Mouse (Mus musculus) left cerebral cortex, postnatal 10 days (tissue): ENCODE data around the gene Olfr1154. TPM values are rescaled to one million over a fixed set of nuclear protein-coding genes. Genes with fewer than 3 reads are reported as not detected.

Source experiments
- DNase-seq, 2 experiments: peaks; one replicate each; pipeline ENCODE4 v3.0.0; 2021 to 2022; ENCODE audit warnings: low spot score in 2 of 2, mixed read lengths in 1 of 2; ENCODE audit errors: extremely low spot score in 1 of 2
- intact Hi-C: fragments of 180-260 bp; cut with DNase I; formaldehyde crosslinking; loops from one replicate; pipeline ENCODE4 v1.15.1; 2025
- total RNA-seq, 2 experiments: library from RNA; stranded (reverse); gene quantifications; 2 replicates each; pipeline ENCODE4 v1.2.3; 2021

The Olfr1154 gene
- not detected for total RNA-seq

DNA sequence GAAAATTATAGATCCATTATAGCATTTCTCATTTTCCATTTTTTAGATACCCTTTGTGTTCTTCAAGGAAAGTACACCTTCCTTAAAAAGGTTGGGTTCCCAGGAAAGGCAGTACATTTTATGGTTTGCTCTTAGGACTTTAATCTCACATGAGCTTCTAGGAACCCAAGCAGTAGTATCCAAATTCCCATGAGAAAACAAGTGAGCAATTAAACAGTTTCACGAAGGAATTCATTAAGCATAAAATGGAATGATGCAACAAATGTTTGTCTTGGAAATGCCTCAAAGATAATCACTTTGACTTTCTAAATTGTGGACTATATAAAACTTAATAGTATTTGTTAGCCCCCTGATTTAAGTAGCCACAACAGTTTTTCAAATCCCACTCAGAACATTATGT, at the start of gene Olfr1154:
TSS of gene Olfr1154 (minus strand) at position 101 of the 400 bp plus-strand sequence.
- no peak for DNase-seq
- intact Hi-C loops: no loop called here

DNA sequence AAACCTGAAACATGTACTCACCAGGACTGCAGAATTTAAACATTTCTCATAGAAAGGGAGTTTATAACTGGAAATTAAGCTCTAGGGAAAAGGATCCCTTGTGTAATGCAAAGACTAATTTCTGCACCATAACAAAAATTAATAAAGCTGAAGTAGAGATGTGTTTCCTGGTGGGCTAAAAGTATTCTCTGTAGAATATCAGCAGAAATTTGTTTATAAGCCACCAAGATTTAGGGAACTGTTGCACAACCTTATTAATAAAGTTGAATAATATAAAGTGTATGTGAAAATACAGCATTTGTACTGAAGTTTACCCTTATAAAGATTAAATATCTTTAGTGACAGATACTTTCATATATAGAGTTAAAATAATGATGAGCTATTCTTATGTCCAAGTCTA, 48.0 kb upstream of the Olfr1154 start, which contains the start of gene Olfr1156:
TSS of gene Olfr1156 (minus strand) at position 101 of the 400 bp plus-strand sequence.
- intact Hi-C loops: no loop called here
- DNase-seq: no peak

DNA sequence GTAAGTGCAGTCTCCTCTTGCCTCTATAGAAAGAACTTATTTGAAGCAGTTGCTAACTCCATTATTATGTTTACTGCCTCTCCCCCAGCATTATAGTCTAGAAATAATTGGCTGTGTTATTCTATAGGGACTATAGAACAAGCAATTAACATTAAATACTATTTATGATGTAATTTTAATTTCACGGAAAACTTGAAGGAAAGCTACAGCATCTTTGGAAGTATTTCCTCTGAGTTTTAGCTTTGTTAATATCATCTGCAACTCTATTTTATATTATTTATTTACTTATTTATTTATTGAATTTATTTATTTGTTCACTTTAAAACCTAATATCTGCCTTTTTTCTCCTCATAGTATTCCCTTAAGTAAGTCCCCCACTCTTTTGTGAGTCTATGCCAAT, 40.1 kb upstream of the Olfr1154 start, which contains the start of gene Olfr1155:
TSS of gene Olfr1155 (minus strand) at position 101 of the 400 bp plus-strand sequence.
- intact Hi-C loops: no loop called here

DNA sequence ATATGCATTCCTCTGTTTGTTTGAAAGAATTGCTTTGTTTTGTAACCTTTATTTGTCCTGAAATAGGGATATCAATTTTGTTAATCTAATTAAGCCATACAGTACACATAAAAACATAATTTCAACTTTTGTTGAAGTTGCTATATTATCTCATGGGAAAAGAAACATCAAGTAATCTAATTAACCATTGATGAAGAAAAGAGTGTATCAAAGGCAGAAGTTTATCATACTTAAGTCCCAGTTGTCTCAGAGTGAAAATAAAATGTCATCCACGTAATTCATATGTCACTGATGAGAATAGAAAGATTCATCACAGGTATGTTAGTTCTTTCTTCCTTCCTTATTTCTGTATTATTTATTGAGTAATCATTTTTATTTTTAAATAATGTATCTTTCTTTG, 10.3 kb downstream of the Olfr1154 start, which contains the start of gene Olfr1153:
TSS of gene Olfr1153 (plus strand) at position 301 of the 400 bp plus-strand sequence.
- intact Hi-C loops: no loop called here
- DNase-seq: no peak

More for the DNA sequence above, 40.1 kb upstream of the Olfr1154 start, which contains the start of gene Olfr1155:
- DNase-seq: no peak

- intact Hi-C loops: no loop called here
- no peak for DNase-seq
These were observed 38.8 kb downstream of the Olfr1154 start, which contains the start of gene Olfr1152 for GRCm38 (mm10) chr2:87866192-87866591. TSS of gene Olfr1152 (plus strand) at chr2:87866492.

GRCm38 (mm10) chr2:87855562-87855961, 49.4 kb downstream of the Olfr1154 start, which contains the start of gene Olfr1151:
TSS of gene Olfr1151 (plus strand) at chr2:87855862.
- DNase-seq: no peak
- intact Hi-C loops: no loop called here

Other genes with a start within 250 kb of the Olfr1154 start
- not detected for gene Olfr1134, start 246.7 kb downstream of the Olfr1154 start, total RNA-seq
- gene Olfr1135, start 231.5 kb downstream of the Olfr1154 start, total RNA-seq: not detected
- gene Olfr1136, start 211.2 kb downstream of the Olfr1154 start, total RNA-seq: not detected
- gene Olfr1137, start 192.0 kb downstream of the Olfr1154 start, total RNA-seq: not detected
- gene Olfr1138, start 165.2 kb downstream of the Olfr1154 start, total RNA-seq: not detected
- not detected for gene Olfr1140, start 161.4 kb downstream of the Olfr1154 start, total RNA-seq
- gene Olfr1141, start 151.2 kb downstream of the Olfr1154 start, total RNA-seq: not detected
- gene Olfr152, start 125.7 kb downstream of the Olfr1154 start, total RNA-seq: not detected
- not detected for gene Olfr1143, start 104.6 kb downstream of the Olfr1154 start, total RNA-seq
- not detected for gene Olfr1145, start 95.3 kb downstream of the Olfr1154 start, total RNA-seq
- gene Olfr1148, start 74.6 kb downstream of the Olfr1154 start, total RNA-seq: not detected
- gene Olfr1150-ps1, start 61.2 kb downstream of the Olfr1154 start, total RNA-seq: not detected
- gene Olfr1151, start 49.3 kb downstream of the Olfr1154 start, total RNA-seq: not detected
- gene Olfr1152, start 38.7 kb downstream of the Olfr1154 start, total RNA-seq: not detected
- gene Olfr1153, start 10.2 kb downstream of the Olfr1154 start, total RNA-seq: not detected
- not detected for gene Olfr1155, start 40.0 kb upstream of the Olfr1154 start, total RNA-seq
- gene Olfr1156, start 47.9 kb upstream of the Olfr1154 start, total RNA-seq: not detected
- not detected for gene Olfr1157, start 63.1 kb upstream of the Olfr1154 start, total RNA-seq
- gene Olfr74, start 69.5 kb upstream of the Olfr1154 start, total RNA-seq: not detected
- not detected for gene Olfr1158, start 84.9 kb upstream of the Olfr1154 start, total RNA-seq
- gene Olfr1160, start 103.1 kb upstream of the Olfr1154 start, total RNA-seq: not detected
- not detected for gene Olfr1161, start 117.6 kb upstream of the Olfr1154 start, total RNA-seq
- gene Olfr73, start 132.5 kb upstream of the Olfr1154 start, total RNA-seq: not detected
- gene Olfr1162, start 146.0 kb upstream of the Olfr1154 start, total RNA-seq: not detected
- not detected for gene Olfr1163, start 166.7 kb upstream of the Olfr1154 start, total RNA-seq
- gene Olfr1164, start 188.8 kb upstream of the Olfr1154 start, total RNA-seq: not detected
- gene Olfr1166, start 223.1 kb upstream of the Olfr1154 start, total RNA-seq: not detected